ENCODE assay signal across 10 mouse cellular contexts in genomic region chr2:51236852-51237251, GRCm38 (mm10).
"Had no signal": no experiment of that assay in that cellular context is flagged by ENCODE, and none has a peak within 500 bp of the region (broad histone marks: within the 10 kb centered on the region; RNA-seq: fewer than 3 reads in every experiment).

No protein-coding gene starts in this region.

- ATAC-seq: hindbrain, embryonic 16.5 days; inflammation-experienced regulatory T-cells, adult 6 months had no signal

- H3K27me3 ChIP-seq: kidney, embryonic 15.5 days; liver, embryonic 15.5 days; neural tube, embryonic 12.5 days had no signal

- DNase-seq: kidney, adult 2 months; midbrain, embryonic 14.5 days; thymus, adult 2 months; thymus, postnatal 25 days had no signal

- H3K27ac ChIP-seq: liver, embryonic 15.5 days; neural tube, embryonic 12.5 days had no signal

- H3K36me3 ChIP-seq: kidney, embryonic 15.5 days; limb, embryonic 13.5 days; liver, embryonic 15.5 days; neural tube, embryonic 12.5 days had no signal

- H3K4me3 ChIP-seq: kidney, embryonic 15.5 days; limb, embryonic 13.5 days; liver, embryonic 15.5 days; neural tube, embryonic 12.5 days had no signal

- H3K4me1 ChIP-seq: liver, embryonic 15.5 days; neural tube, embryonic 12.5 days had no signal

- H3K9ac ChIP-seq: kidney, embryonic 15.5 days; limb, embryonic 13.5 days; liver, embryonic 15.5 days; neural tube, embryonic 12.5 days had no signal

- H3K9me3 ChIP-seq: kidney, embryonic 15.5 days; limb, embryonic 13.5 days; liver, embryonic 15.5 days; neural tube, embryonic 12.5 days had no signal

- H3K4me2 ChIP-seq: kidney, embryonic 15.5 days; liver, embryonic 15.5 days; neural tube, embryonic 12.5 days had no signal
